Mouse (Mus musculus) liver, embryonic 11.5 days (tissue): Measurements from ENCODE around the gene Pik3r2. TPM values are rescaled to one million over a fixed set of nuclear protein-coding genes. Genes with fewer than 3 reads are reported as not detected.

Source experiments
- ATAC-seq: fragments of 200-750 bp; cut with Nextera tagmentation; replicated peaks from 2 replicates; pipeline ENCODE4 v1.8.0; 2017; ENCODE audit warnings: moderate number of reproducible peaks, mild to moderate bottlenecking, moderate TSS enrichment, moderate library complexity; ENCODE audit not compliant: low FRiP score
- DNase-seq: peaks from one replicate; pipeline ENCODE4 v3.0.0-alpha.2; 2017; ENCODE audit warnings: low spot score
- H3K27ac ChIP-seq: fragments of 300-500 bp; sonication (generic); 2 replicates; pipeline ENCODE4 v1.5.1; 2014; ENCODE audit warnings: mild to moderate bottlenecking, low read depth, low read length, control low read depth
- H3K27me3 ChIP-seq: fragments of 300-500 bp; sonication (generic); replicated peaks from 2 replicates; pipeline ENCODE4 v1.6.1; 2014; ENCODE audit warnings: low read length, mixed read lengths; ENCODE audit not compliant: control insufficient read depth, insufficient read depth
- H3K36me3 ChIP-seq: fragments of 300-500 bp; sonication (generic); 2 replicates; pipeline ENCODE4 v1.6.1; 2014; ENCODE audit warnings: mild to moderate bottlenecking, low read length, moderate library complexity, mixed read lengths; ENCODE audit not compliant: control insufficient read depth, insufficient read depth
- H3K4me1 ChIP-seq: fragments of 300-500 bp; sonication (generic); replicated peaks from 2 replicates; pipeline ENCODE4 v1.6.1; 2014; ENCODE audit warnings: low read length, mixed read lengths; ENCODE audit not compliant: control insufficient read depth, insufficient read depth
- H3K4me2 ChIP-seq: fragments of 300-500 bp; sonication (generic); 2 replicates; pipeline ENCODE4 v1.6.1; 2014; ENCODE audit warnings: mild to moderate bottlenecking, control low read depth, moderate library complexity
- H3K4me3 ChIP-seq: fragments of 300-500 bp; sonication (generic); 2 replicates; pipeline ENCODE4 v1.5.1; 2014; ENCODE audit warnings: low read depth, low read length, control low read depth
- H3K9ac ChIP-seq: fragments of 300-500 bp; sonication (generic); 2 replicates; pipeline ENCODE4 v1.6.1; 2014; ENCODE audit warnings: low read depth, low read length, control low read depth
- H3K9me3 ChIP-seq: fragments of 300-500 bp; sonication (generic); 2 replicates; pipeline ENCODE4 v1.6.1; 2016; ENCODE audit warnings: low read length, inconsistent platforms, mixed read lengths; ENCODE audit not compliant: control insufficient read depth
- WGBS: fragments of 180-500 bp; shearing (Covaris S2); extraction: QIAGEN DNeasy Blood & Tissue Kit; methylation state at CpG from one replicate; pipeline ENCODE4 v1.1.7; 2014; 5-methylcytosine and 5-hydroxymethylcytosine counted together
- microRNA-seq: library from miRNA; unstranded; fragments of <30 nt; microRNA quantifications from one replicate; pipeline ENCODE4, GENCODE M21; 2017; ENCODE audit warnings: borderline number of aligned reads
- polyA plus RNA-seq: library from polyadenylated mRNA; unstranded; fragments of >200 nt; fragmentation: Nextera tagmentation; extraction: Ambion mirVana; gene quantifications from 2 replicates; pipeline ENCODE4 v1.2.1, GENCODE M21; 2014

The Pik3r2 gene
- polyA plus RNA-seq, 1 experiment from 2014 or later = 41.5 TPM

GRCm38 (mm10) chr8:70721601-70722000, 54.9 kb downstream of the Pik3r2 start:
- no peaks in the 10 kb centered on the region; the same call in 1 of the 2 replicates for H3K4me1 ChIP-seq
- H3K36me3 ChIP-seq = no peaks in the 10 kb centered on the region
- DNase-seq (no peak), ATAC-seq (no peak)
- H3K9ac ChIP-seq = no peak overlapping the region
- peaks cover 12% of the 10 kb centered on the region for H3K27me3 ChIP-seq
- no peaks in the 10 kb centered on the region for H3K9me3 ChIP-seq
- 79% methylated on average over 8 of the region's 8 CpGs for WGBS
- no peak overlapping the region for H3K27ac ChIP-seq
- no peak overlapping the region for H3K4me3 ChIP-seq
- H3K4me2 ChIP-seq = no peak overlapping the region

GRCm38 (mm10) chr8:70720739-70721138, 55.8 kb downstream of the Pik3r2 start:
- 7% methylated on average over 3 of the region's 3 CpGs for WGBS

GRCm38 (mm10) chr8:70719796-70720270, 56.7 kb downstream of the Pik3r2 start:
- H3K4me3 ChIP-seq = no peak overlapping the region
- no peaks in the 10 kb centered on the region for H3K9me3 ChIP-seq
- H3K27ac ChIP-seq = no peak overlapping the region
- no peak overlapping the region; the same call in 1 of the 2 replicates for H3K9ac ChIP-seq
- H3K4me2 ChIP-seq = no peak overlapping the region
- H3K4me1 ChIP-seq = no peaks in the 10 kb centered on the region; the same call in 1 of the 2 replicates
- H3K36me3 ChIP-seq = no peaks in the 10 kb centered on the region
- ATAC-seq (no peak), DNase-seq (no peak)
- 46% methylated on average over 9 of the region's 9 CpGs for WGBS
- H3K27me3 ChIP-seq = peaks cover 2% of the 10 kb centered on the region; the same call in 1 of the 2 replicates

More at GRCm38 (mm10) chr8:70720739-70721138, 55.8 kb downstream of the Pik3r2 start:
- H3K9me3 ChIP-seq = no peaks in the 10 kb centered on the region
- no peak overlapping the region for H3K27ac ChIP-seq
- no peaks in the 10 kb centered on the region for H3K36me3 ChIP-seq
- ATAC-seq (no peak), DNase-seq (peak; percentile 65)
- no peak overlapping the region for H3K4me3 ChIP-seq
- H3K9ac ChIP-seq = no peak overlapping the region
- H3K4me1 ChIP-seq = no peaks in the 10 kb centered on the region; the same call in 1 of the 2 replicates
- peaks cover 3% of the 10 kb centered on the region for H3K27me3 ChIP-seq
- no peak overlapping the region for H3K4me2 ChIP-seq

- 1% methylated on average over 19 of the region's 19 CpGs for WGBS
- Histone ChIP-seq H3K9me3 (no peaks in the 10 kb centered on the region), H3K36me3 (no peaks in the 10 kb centered on the region), H3K9ac (no peak within 1 kb of the TSS), H3K4me2 (peak within 1 kb of the TSS; percentile 19; the same call in 1 of the 2 replicates), H3K27me3 (peaks cover 2% of the 10 kb centered on the region; the same call in 1 of the 2 replicates), H3K4me3 (no peak within 1 kb of the TSS; the same call in 1 of the 2 replicates), H3K4me1 (no peaks in the 10 kb centered on the region; the same call in 1 of the 2 replicates), H3K27ac (no peak within 1 kb of the TSS)
- peak; percentile 32; the same call in 1 of the 2 replicates for ATAC-seq
- DNase-seq = peak; percentile 61
Measured at GRCm38 (mm10) chr8:70718297-70718696, 58.2 kb downstream of the Pik3r2 start, which contains the start of gene Gm3336. Gene Gm3336 (plus strand): TSS chr8:70718543.

Small RNA genes lying within 50 kb of the gene (microRNA-seq; reads per million reads assigned to microRNA genes)
- gene Mir7240 = 1.8 reads per million

Other genes with a start within 250 kb of the Pik3r2 start
- gene Fkbp8, start 249.0 kb downstream of the Pik3r2 start, polyA plus RNA-seq = 261 and 285 TPM in 2 replicates
- 68.8 and 75.2 TPM in 2 replicates for gene Kxd1, start 248.8 kb downstream of the Pik3r2 start, polyA plus RNA-seq
- 20.3 and 20.7 TPM in 2 replicates for gene Ell, start 237.3 kb downstream of the Pik3r2 start, polyA plus RNA-seq
- 177 and 188 TPM in 2 replicates for gene Isyna1, start 182.3 kb downstream of the Pik3r2 start, polyA plus RNA-seq
- gene Ssbp4, start 167.8 kb downstream of the Pik3r2 start, polyA plus RNA-seq = 144 and 173 TPM in 2 replicates
- gene Lrrc25, start 160.6 kb downstream of the Pik3r2 start, polyA plus RNA-seq = 4.5 and 5.3 TPM in 2 replicates
- 4.2 and 4.9 TPM in 2 replicates for gene Gdf15, start 144.3 kb downstream of the Pik3r2 start, polyA plus RNA-seq
- 33.7 and 34.6 TPM in 2 replicates for gene Pgpep1, start 116.3 kb downstream of the Pik3r2 start, polyA plus RNA-seq
- 342 and 357 TPM in 2 replicates for gene Lsm4, start 103.5 kb downstream of the Pik3r2 start, polyA plus RNA-seq
- 43.0 and 47.2 TPM in 2 replicates for gene Jund, start 77.8 kb downstream of the Pik3r2 start, polyA plus RNA-seq
- gene Iqcn, start 73.3 kb downstream of the Pik3r2 start, polyA plus RNA-seq = not detected in 2 replicates
- 0.15 TPM in 1 of 2 replicates, not detected in the other for gene Gm3336, start 58.2 kb downstream of the Pik3r2 start, polyA plus RNA-seq
- 0.83 and 1.3 TPM in 2 replicates for gene Pde4c, start 53.0 kb downstream of the Pik3r2 start, polyA plus RNA-seq
- gene Rab3a, start 22.0 kb downstream of the Pik3r2 start, polyA plus RNA-seq = 6.3 and 6.9 TPM in 2 replicates
- gene Mpv17l2, start 15.8 kb downstream of the Pik3r2 start, polyA plus RNA-seq = 67.7 and 76.4 TPM in 2 replicates
- 18.2 and 19.3 TPM in 2 replicates for gene Mast3, start 28.3 kb upstream of the Pik3r2 start, polyA plus RNA-seq
- 0.10 and 0.25 TPM in 2 replicates for gene Il12rb1, start 31.7 kb upstream of the Pik3r2 start, polyA plus RNA-seq
- 13.4 and 14.5 TPM in 2 replicates for gene Arrdc2, start 63.0 kb upstream of the Pik3r2 start, polyA plus RNA-seq
- gene Kcnn1, start 86.5 kb upstream of the Pik3r2 start, polyA plus RNA-seq = 0.47 and 0.73 TPM in 2 replicates
- gene Ccdc124, start 97.2 kb upstream of the Pik3r2 start, polyA plus RNA-seq = 110 and 112 TPM in 2 replicates
- gene Slc5a5, start 116.0 kb upstream of the Pik3r2 start, polyA plus RNA-seq = 0.18 and 0.34 TPM in 2 replicates
- 3,876 and 4,144 TPM in 2 replicates for gene Rpl18a, start 120.7 kb upstream of the Pik3r2 start, polyA plus RNA-seq
- 48.7 and 49.0 TPM in 2 replicates for gene Map1s, start 129.2 kb upstream of the Pik3r2 start, polyA plus RNA-seq